Mouse (Mus musculus) liver, embryonic 14.5 days (tissue): Measurements from ENCODE around the gene Rtkn2. TPM values are rescaled to one million over a fixed set of nuclear protein-coding genes. Genes with fewer than 3 reads are reported as not detected.
A peak's percentile ranks its signal among the peaks of the same experiment; 100 is the strongest.

Experiments
- ATAC-seq: fragments of 200-750 bp; cut with Nextera tagmentation; 2 replicates; pipeline ENCODE4 v1.8.0; 2017; ENCODE audit warnings: moderate number of reproducible peaks, mild to moderate bottlenecking, moderate library complexity; ENCODE audit not compliant: insufficient read depth
- DNase-seq, 3 experiments: peaks; one replicate each; pipeline ENCODE4 v3.0.0-alpha.2; 2012 to 2013; ENCODE audit warnings: low read depth in 3 of 3, low spot score in 3 of 3
- H3K27ac ChIP-seq: fragments of 300-500 bp; sonication (generic); 2 replicates; pipeline ENCODE4 v1.5.1; 2014; ENCODE audit warnings: moderate library complexity, mild to moderate bottlenecking, control low read depth, inconsistent platforms
- H3K27me3 ChIP-seq: fragments of 300-500 bp; sonication (generic); 2 replicates; pipeline ENCODE4 v1.6.1; 2014; ENCODE audit warnings: mild to moderate bottlenecking, low read length, moderate library complexity; ENCODE audit not compliant: control insufficient read depth, insufficient read depth
- H3K36me3 ChIP-seq: fragments of 300-500 bp; sonication (generic); replicated peaks from 2 replicates; pipeline ENCODE4 v1.6.1; 2014; ENCODE audit warnings: low read depth; ENCODE audit not compliant: control insufficient read depth, insufficient read depth
- H3K4me1 ChIP-seq, 2 experiments: fragments of 200-500 bp in 1 of 2; fragments of 300-500 bp in 1 of 2; sonication (generic) in 1 of 2; replicated peaks; 2 replicates each; pipeline ENCODE4 v1.6.1; 2012 to 2014; ENCODE audit warnings: antibody characterized with exemption in 1 of 2, inconsistent platforms in 1 of 2, low read length in 1 of 2; ENCODE audit not compliant: control insufficient read depth in 2 of 2, insufficient read depth in 2 of 2
- H3K4me2 ChIP-seq: fragments of 300-500 bp; sonication (generic); 2 replicates; pipeline ENCODE4 v1.6.1; 2014; ENCODE audit warnings: low read depth, mild to moderate bottlenecking, control low read depth, moderate library complexity
- H3K4me3 ChIP-seq, 2 experiments: fragments of 200-500 bp in 1 of 2; fragments of 300-500 bp in 1 of 2; sonication (generic) in 1 of 2; 2 replicates each; pipeline ENCODE4 v1.5.1; 2012 to 2014; ENCODE audit warnings: low read depth in 2 of 2, low read length in 2 of 2, mild to moderate bottlenecking in 2 of 2, control low read depth in 1 of 2, inconsistent platforms in 1 of 2, moderate library complexity in 1 of 2; ENCODE audit not compliant: insufficient read depth in 1 of 2
- H3K9ac ChIP-seq: fragments of 300-500 bp; sonication (generic); replicated peaks from 2 replicates; pipeline ENCODE4 v1.6.1; 2014; ENCODE audit warnings: mild to moderate bottlenecking, control low read depth, moderate library complexity
- H3K9me3 ChIP-seq: fragments of 300-500 bp; sonication (generic); 2 replicates; pipeline ENCODE4 v1.6.1; 2016; ENCODE audit warnings: low read length, mixed read lengths; ENCODE audit not compliant: control insufficient read depth
- CTCF ChIP-seq: IDR thresholded peaks from 2 replicates; pipeline ENCODE4 v1.5.1; 2016; ENCODE audit warnings: antibody characterized with exemption, low read depth, control low read depth
- EP300 ChIP-seq: IDR thresholded peaks from 2 replicates; pipeline ENCODE4 v1.6.1; 2016; ENCODE audit warnings: antibody characterized with exemption, low read depth
- WGBS: fragments of 180-500 bp; shearing (Covaris S2); extraction: QIAGEN DNeasy Blood & Tissue Kit; methylation state at CpG from one replicate; pipeline ENCODE4 v1.1.7; 2014; ENCODE audit not compliant: insufficient replicate concordance; 5-methylcytosine and 5-hydroxymethylcytosine counted together
- polyA plus RNA-seq, 2 experiments: library from polyadenylated mRNA; depleted of rRNA in 1 of 2; stranded (reverse) in 1 of 2; unstranded in 1 of 2; fragments of >200 nt; fragmentation: Nextera tagmentation in 1 of 2; extraction: Ambion mirVana in 1 of 2; gene quantifications; 2 replicates each; pipeline versions ENCODE4 v1.2.1 to v1.2.3; 2012 to 2014

Gene Rtkn2
- polyA plus RNA-seq (2012; rRNA removed) (0.23 and 0.37 TPM in 2 replicates), polyA plus RNA-seq (2014; fragmentation: Nextera tagmentation; extraction: Ambion mirVana) (0.93 and 1.3 TPM in 2 replicates)

GRCm38 (mm10) chr10:67979401-67980157, at the start of gene Rtkn2:
Gene Rtkn2 (plus strand): TSS chr10:67979570.
- Histone ChIP-seq H3K4me3 (peak within 1 kb of the TSS; percentile 57 to 63), H3K27ac (no peak within 1 kb of the TSS), H3K4me2 (peak within 1 kb of the TSS; percentile 69), H3K36me3 (no peaks in the 10 kb centered on the region), H3K4me1 (peaks cover 0 to 3% of the 10 kb centered on the region in 2 experiments; a peak in 2 of 4 replicates), H3K27me3 (no peaks in the 10 kb centered on the region), H3K9ac (peak within 1 kb of the TSS; percentile 52), H3K9me3 (no peaks in the 10 kb centered on the region)
- ATAC-seq (peak; percentile 97), DNase-seq (peak; percentile 62 to 69 (median 68))
- TF ChIP-seq CTCF, result no peak
- no peak for TF ChIP-seq EP300
- under 1% methylated on average over 57 of the region's 57 CpGs for WGBS

- no peaks in the 10 kb centered on the region for H3K9me3 ChIP-seq
- H3K4me3 ChIP-seq, result no peak overlapping the region
- no peak overlapping the region for H3K27ac ChIP-seq
- no peak overlapping the region for H3K4me2 ChIP-seq
- no peaks in the 10 kb centered on the region for H3K4me1 ChIP-seq
- DNase-seq (no peak), ATAC-seq (no peak)
- H3K9ac ChIP-seq, result no peak overlapping the region
- H3K27me3 ChIP-seq, result no peaks in the 10 kb centered on the region
- 59% methylated on average over 4 of the region's 4 CpGs for WGBS
- H3K36me3 ChIP-seq, result no peaks in the 10 kb centered on the region
- TF ChIP-seq EP300, result no peak
- no peak for TF ChIP-seq CTCF
These were observed 48.0 kb upstream of the Rtkn2 start for GRCm38 (mm10) chr10:67931328-67931727.

- WGBS, result 77% methylated on average over 11 of the region's 11 CpGs
- TF ChIP-seq CTCF (no peak), EP300 (no peak)
- no peak for ATAC-seq
- H3K9ac ChIP-seq, result no peak overlapping the region
- H3K36me3 ChIP-seq, result no peaks in the 10 kb centered on the region
- no peak for DNase-seq
- no peak overlapping the region for H3K4me3 ChIP-seq
- no peak overlapping the region for H3K27ac ChIP-seq
- no peaks in the 10 kb centered on the region for H3K4me1 ChIP-seq
- H3K4me2 ChIP-seq, result no peak overlapping the region
- H3K9me3 ChIP-seq, result no peaks in the 10 kb centered on the region
- H3K27me3 ChIP-seq, result no peaks in the 10 kb centered on the region
These were observed 46.6 kb upstream of the Rtkn2 start for GRCm38 (mm10) chr10:67932780-67933179.

- DNase-seq (no peak), ATAC-seq (no peak)
- H3K4me2 ChIP-seq, result no peak overlapping the region
- WGBS, result 46% methylated on average over 4 of the region's 4 CpGs
- no peak overlapping the region for H3K27ac ChIP-seq
- no peaks in the 10 kb centered on the region for H3K4me1 ChIP-seq
- no peaks in the 10 kb centered on the region for H3K36me3 ChIP-seq
- H3K4me3 ChIP-seq, result no peak overlapping the region
- H3K27me3 ChIP-seq, result no peaks in the 10 kb centered on the region
- TF ChIP-seq CTCF, result no peak
- TF ChIP-seq EP300, result no peak
- H3K9me3 ChIP-seq, result no peaks in the 10 kb centered on the region
- no peak overlapping the region for H3K9ac ChIP-seq
These were observed 42.4 kb upstream of the Rtkn2 start for GRCm38 (mm10) chr10:67936944-67937343.

- H3K4me3 ChIP-seq, result no peak overlapping the region
- no peak overlapping the region for H3K4me2 ChIP-seq
- WGBS, result 67% methylated on average over 5 of the region's 5 CpGs
- H3K36me3 ChIP-seq, result no peaks in the 10 kb centered on the region
- H3K27me3 ChIP-seq, result no peaks in the 10 kb centered on the region
- no peaks in the 10 kb centered on the region for H3K9me3 ChIP-seq
- DNase-seq, result no peak
- no peaks in the 10 kb centered on the region for H3K4me1 ChIP-seq
- no peak overlapping the region for H3K9ac ChIP-seq
- TF ChIP-seq EP300 (no peak), CTCF (no peak)
- no peak for ATAC-seq
- H3K27ac ChIP-seq, result no peak overlapping the region
These were observed 41.6 kb upstream of the Rtkn2 start for GRCm38 (mm10) chr10:67937775-67938174.
